Mouse (Mus musculus) small intestine, adult 2 months (tissue): Measurements from ENCODE around the gene Ptch2. TPM values are rescaled to one million over a fixed set of nuclear protein-coding genes. Genes with fewer than 3 reads are reported as not detected.

Experiments
- H3K27ac ChIP-seq: fragments of 200-500 bp; 2 replicates; pipeline ENCODE4 v1.5.1; 2012; ENCODE audit warnings: low read depth, low read length, control low read depth, inconsistent platforms; ENCODE audit not compliant: insufficient read depth
- H3K27me3 ChIP-seq: fragments of 200-500 bp; 2 replicates; pipeline ENCODE4 v1.6.1; 2012; ENCODE audit warnings: mild to moderate bottlenecking, moderate library complexity, low read length, inconsistent platforms; ENCODE audit not compliant: control insufficient read depth, insufficient read depth
- H3K36me3 ChIP-seq: fragments of 200-500 bp; 2 replicates; pipeline ENCODE4 v1.6.1; 2012; ENCODE audit warnings: mild to moderate bottlenecking, low read length, control low read depth, inconsistent platforms; ENCODE audit not compliant: control insufficient read depth, insufficient read depth
- H3K4me1 ChIP-seq: fragments of 200-500 bp; 2 replicates; pipeline ENCODE4 v1.6.1; 2012; ENCODE audit warnings: low read length, inconsistent platforms, mixed read lengths; ENCODE audit not compliant: control insufficient read depth, insufficient read depth, insufficient read length
- H3K4me3 ChIP-seq: fragments of 200-500 bp; 2 replicates; pipeline ENCODE4 v1.5.1; 2012; ENCODE audit warnings: low read depth, mild to moderate bottlenecking, control low read depth, inconsistent platforms, low read length, moderate library complexity
- CTCF ChIP-seq: fragments of 200-500 bp; IDR thresholded peaks from 2 replicates; pipeline ENCODE4 v1.5.1; 2012; ENCODE audit warnings: low read depth, mild to moderate bottlenecking, control low read depth, inconsistent platforms, low read length, moderate library complexity, mixed read lengths; ENCODE audit not compliant: insufficient replicate concordance, insufficient read length; ENCODE audit errors: extremely low read depth
- POLR2A ChIP-seq: fragments of 200-500 bp; IDR thresholded peaks from 2 replicates; pipeline ENCODE4 v1.6.1; 2012; ENCODE audit warnings: low read depth, mild to moderate bottlenecking, control low read depth, inconsistent platforms, low read length, moderate library complexity
- WGBS: fragments of 180-500 bp; shearing (Covaris S2); methylation state at CpG from one replicate; pipeline ENCODE4 v1.1.7; 2018; 5-methylcytosine and 5-hydroxymethylcytosine counted together
- polyA plus RNA-seq: library from polyadenylated mRNA; depleted of rRNA; stranded (reverse); fragments of >200 nt; gene quantifications from 2 replicates; pipeline ENCODE4 v1.2.3, GENCODE M21; 2012; rRNA removed

Gene Ptch2
- polyA plus RNA-seq, 1 experiment = 3.7 TPM

DNA sequence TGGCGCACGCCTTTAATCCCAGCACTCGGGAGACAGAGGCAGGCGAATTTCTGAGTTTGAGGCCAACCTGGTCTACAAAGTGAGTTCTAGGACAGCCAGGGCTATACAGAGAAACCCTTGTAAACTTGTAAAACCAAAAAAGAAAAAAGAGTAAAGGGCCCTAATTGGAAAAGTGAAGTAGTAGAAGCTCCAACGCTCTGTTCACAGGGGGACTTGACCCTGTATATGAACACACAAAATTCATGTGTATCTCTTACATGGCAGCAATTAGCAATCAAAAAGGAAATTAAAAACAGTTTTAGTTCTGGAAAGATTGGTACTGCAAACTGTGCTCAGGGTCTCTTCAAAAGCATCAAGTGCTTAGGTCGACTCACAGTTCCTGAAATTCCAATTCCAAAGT is 60.5 kb downstream of the Ptch2 start:
- Histone ChIP-seq H3K27ac (no peak overlapping the region), H3K4me3 (peak overlapping the region; percentile 77), H3K4me1 (no peaks in the 10 kb centered on the region), H3K27me3 (no peaks in the 10 kb centered on the region), H3K36me3 (peaks cover 32% of the 10 kb centered on the region)
- 29% methylated on average over 6 of the region's 6 CpGs for WGBS
- TF ChIP-seq CTCF = no peak
- TF ChIP-seq POLR2A = no peak

GRCm38 (mm10) chr4:117159666-117160065 is 63.8 kb downstream of the Ptch2 start:
- 73% methylated on average over 10 of the region's 10 CpGs for WGBS
- TF ChIP-seq CTCF (no peak), POLR2A (no peak)

DNA sequence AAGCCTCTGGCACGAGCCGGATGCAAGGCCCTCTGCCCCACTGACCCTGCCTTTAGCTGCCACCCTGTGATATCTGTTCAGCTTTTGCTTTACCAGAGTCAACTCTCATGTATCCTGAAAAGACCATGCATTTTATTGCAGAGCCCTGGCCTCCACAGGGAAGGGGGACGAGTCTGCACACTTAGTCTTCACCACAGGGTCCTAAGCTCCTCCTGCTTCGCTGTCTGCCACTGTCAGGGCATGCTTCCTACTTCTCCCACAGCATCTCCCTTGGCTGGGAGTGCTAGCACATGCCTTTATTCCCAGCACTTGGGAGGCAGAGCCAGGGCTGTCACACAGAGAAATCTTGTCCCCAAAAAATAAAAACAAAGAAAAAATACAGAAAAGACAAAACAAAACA is 65.3 kb downstream of the Ptch2 start:
- H3K36me3 ChIP-seq = peaks cover 10% of the 10 kb centered on the region; the same call in 1 of the 2 replicates
- no peak overlapping the region for H3K27ac ChIP-seq
- H3K4me1 ChIP-seq = no peaks in the 10 kb centered on the region
- H3K27me3 ChIP-seq = no peaks in the 10 kb centered on the region
- TF ChIP-seq CTCF (no peak), POLR2A (no peak)
- 84% methylated on average over 4 of the region's 4 CpGs for WGBS
- no peak overlapping the region for H3K4me3 ChIP-seq

More at GRCm38 (mm10) chr4:117159666-117160065, 63.8 kb downstream of the Ptch2 start:
- Histone ChIP-seq H3K27me3 (no peaks in the 10 kb centered on the region), H3K4me3 (no peak overlapping the region), H3K27ac (no peak overlapping the region), H3K36me3 (peaks cover 12% of the 10 kb centered on the region), H3K4me1 (no peaks in the 10 kb centered on the region)

Other genes with a start within 250 kb of the Ptch2 start
- 8.1 and 14.7 TPM in 2 replicates for gene Zswim5, start 218.7 kb upstream of the Ptch2 start, polyA plus RNA-seq
- gene Urod, start 101.7 kb upstream of the Ptch2 start, polyA plus RNA-seq = 19.8 and 35.5 TPM in 2 replicates
- gene Hectd3, start 100.8 kb upstream of the Ptch2 start, polyA plus RNA-seq = 68.8 and 261 TPM in 2 replicates
- gene Eif2b3, start 76.7 kb upstream of the Ptch2 start, polyA plus RNA-seq = 0.86 and 1.5 TPM in 2 replicates
- 3.8 and 4.5 TPM in 2 replicates for gene Btbd19, start 29.6 kb downstream of the Ptch2 start, polyA plus RNA-seq
- 0.33 and 0.62 TPM in 2 replicates for gene Tctex1d4, start 30.7 kb downstream of the Ptch2 start, polyA plus RNA-seq
- gene Plk3, start 37.9 kb downstream of the Ptch2 start, polyA plus RNA-seq = 23.5 and 23.9 TPM in 2 replicates
- 205 and 258 TPM in 2 replicates for gene Rps8, start 60.2 kb downstream of the Ptch2 start, polyA plus RNA-seq
- gene Kif2c, start 86.6 kb downstream of the Ptch2 start, polyA plus RNA-seq = 0.81 and 2.8 TPM in 2 replicates
- gene Tmem53, start 155.9 kb downstream of the Ptch2 start, polyA plus RNA-seq = 13.7 and 19.0 TPM in 2 replicates
- not detected in 2 replicates for gene Armh1, start 156.1 kb downstream of the Ptch2 start, polyA plus RNA-seq